Mouse (Mus musculus) midbrain, postnatal 0 days (tissue): Measurements from ENCODE around the gene Npas2. TPM values are rescaled to one million over a fixed set of nuclear protein-coding genes. Genes with fewer than 3 reads are reported as not detected.

Experiments used
- ATAC-seq: fragments of 200-750 bp; cut with Nextera tagmentation; 2 replicates; pipeline ENCODE4 v1.8.0; 2017; ENCODE audit warnings: moderate number of reproducible peaks, mild to moderate bottlenecking, moderate TSS enrichment, moderate library complexity; ENCODE audit not compliant: low FRiP score
- DNase-seq: peaks from one replicate; pipeline ENCODE4 v3.0.0-alpha.2; 2015; ENCODE audit warnings: low spot score
- H3K27ac ChIP-seq: fragments of 300-500 bp; sonication (generic); 2 replicates; pipeline ENCODE4 v1.5.1; 2014; ENCODE audit warnings: low read depth, mild to moderate bottlenecking, low read length, mixed read lengths
- H3K27me3 ChIP-seq: fragments of 300-500 bp; sonication (generic); 2 replicates; pipeline ENCODE4 v1.6.1; 2014; ENCODE audit warnings: low read length, control low read depth, mixed read lengths; ENCODE audit not compliant: insufficient read depth
- H3K36me3 ChIP-seq: fragments of 300-500 bp; sonication (generic); 2 replicates; pipeline ENCODE4 v1.6.1; 2014; ENCODE audit warnings: low read length, control low read depth, mixed read lengths; ENCODE audit not compliant: insufficient read depth
- H3K4me1 ChIP-seq: fragments of 300-500 bp; sonication (generic); 2 replicates; pipeline ENCODE4 v1.6.1; 2014; ENCODE audit warnings: mild to moderate bottlenecking, control low read depth, antibody characterized with exemption, low read length, mixed read lengths; ENCODE audit not compliant: insufficient read depth
- H3K4me2 ChIP-seq: fragments of 300-500 bp; sonication (generic); 2 replicates; pipeline ENCODE4 v1.6.1; 2014; ENCODE audit warnings: low read depth, mild to moderate bottlenecking, low read length, mixed read lengths; ENCODE audit not compliant: poor library complexity, severe bottlenecking
- H3K4me3 ChIP-seq: fragments of 300-500 bp; sonication (generic); 2 replicates; pipeline ENCODE4 v1.5.1; 2014; ENCODE audit warnings: low read depth, mild to moderate bottlenecking, low read length, moderate library complexity
- H3K9ac ChIP-seq: fragments of 300-500 bp; sonication (generic); replicated peaks from 2 replicates; pipeline ENCODE4 v1.6.1; 2014; ENCODE audit warnings: mild to moderate bottlenecking, low read length, moderate library complexity, mixed read lengths; ENCODE audit not compliant: poor library complexity, severe bottlenecking
- H3K9me3 ChIP-seq: fragments of 300-500 bp; sonication (generic); 2 replicates; pipeline ENCODE4 v1.6.1; 2016; ENCODE audit warnings: low read length, control low read depth
- CTCF ChIP-seq: IDR thresholded peaks from 2 replicates; pipeline ENCODE4 v1.5.1; 2016; ENCODE audit warnings: antibody characterized with exemption, mild to moderate bottlenecking
- WGBS: fragments of 180-500 bp; shearing (Covaris S2); extraction: QIAGEN DNeasy Blood & Tissue Kit; methylation state at CpG from one replicate; pipeline ENCODE4 v1.1.7; 2014; 5-methylcytosine and 5-hydroxymethylcytosine counted together
- polyA plus RNA-seq: library from polyadenylated mRNA; unstranded; fragments of >200 nt; fragmentation: Nextera tagmentation; extraction: Ambion mirVana; gene quantifications from 2 replicates; pipeline ENCODE4 v1.2.1, GENCODE M21; 2015
- total RNA-seq: library from RNA; depleted of rRNA; stranded (reverse); fragments of >200 nt; gene quantifications from 2 replicates; pipeline ENCODE4 v1.2.3, GENCODE M21; 2014

The Npas2 gene
- total and polyA plus RNA-seq, 2 experiments from 2014 or later = 1.2 to 1.5 TPM

GRCm38 (mm10) chr1:39372220-39372843 is 178.8 kb downstream of the Npas2 start:
- Histone ChIP-seq H3K27me3 (no peaks in the 10 kb centered on the region), H3K9me3 (no peaks in the 10 kb centered on the region), H3K9ac (no peak overlapping the region), H3K4me2 (no peak overlapping the region), H3K36me3 (peaks cover 41% of the 10 kb centered on the region), H3K27ac (no peak overlapping the region), H3K4me3 (no peak overlapping the region), H3K4me1 (peaks cover 8% of the 10 kb centered on the region; the same call in 1 of the 2 replicates)
- no peak for ATAC-seq
- no peak for DNase-seq
- 87% methylated on average over 8 of the region's 8 CpGs for WGBS
- no peak for TF ChIP-seq CTCF

- H3K27me3 ChIP-seq = no peaks in the 10 kb centered on the region
- DNase-seq (no peak), ATAC-seq (no peak)
- peaks cover 44% of the 10 kb centered on the region for H3K36me3 ChIP-seq
- H3K4me3 ChIP-seq = no peak overlapping the region
- H3K4me1 ChIP-seq = peaks cover 8% of the 10 kb centered on the region; the same call in 1 of the 2 replicates
- H3K9me3 ChIP-seq = no peaks in the 10 kb centered on the region
- H3K27ac ChIP-seq = no peak overlapping the region
- WGBS = 77% methylated on average over 4 of the region's 4 CpGs
- no peak for TF ChIP-seq CTCF
- H3K9ac ChIP-seq = no peak overlapping the region
- H3K4me2 ChIP-seq = no peak overlapping the region
Measured at GRCm38 (mm10) chr1:39373378-39373777, 179.8 kb downstream of the Npas2 start.

GRCm38 (mm10) chr1:39374231-39374809 is 180.8 kb downstream of the Npas2 start:
- Histone ChIP-seq H3K9ac (no peak overlapping the region), H3K27ac (no peak overlapping the region), H3K4me2 (no peak overlapping the region), H3K36me3 (peaks cover 46% of the 10 kb centered on the region), H3K27me3 (no peaks in the 10 kb centered on the region), H3K4me3 (no peak overlapping the region), H3K9me3 (no peaks in the 10 kb centered on the region), H3K4me1 (peaks cover 4% of the 10 kb centered on the region; the same call in 1 of the 2 replicates)
- ATAC-seq (no peak), DNase-seq (no peak)
- 89% methylated on average over 5 of the region's 5 CpGs for WGBS
- TF ChIP-seq CTCF = no peak

GRCm38 (mm10) chr1:39376121-39376520 is 182.6 kb downstream of the Npas2 start:
- Histone ChIP-seq H3K36me3 (peaks cover 40% of the 10 kb centered on the region), H3K4me3 (no peak overlapping the region), H3K9me3 (no peaks in the 10 kb centered on the region), H3K4me1 (no peaks in the 10 kb centered on the region), H3K27me3 (no peaks in the 10 kb centered on the region), H3K9ac (no peak overlapping the region), H3K27ac (no peak overlapping the region), H3K4me2 (no peak overlapping the region)
- TF ChIP-seq CTCF = no peak
- no peak for ATAC-seq
- WGBS = 93% methylated on average over 7 of the region's 7 CpGs
- no peak for DNase-seq

GRCm38 (mm10) chr1:39376726-39377240 is 183.3 kb downstream of the Npas2 start:
- H3K4me3 ChIP-seq = no peak overlapping the region
- TF ChIP-seq CTCF = no peak
- H3K36me3 ChIP-seq = peaks cover 37% of the 10 kb centered on the region
- H3K9ac ChIP-seq = no peak overlapping the region
- H3K27me3 ChIP-seq = no peaks in the 10 kb centered on the region
- DNase-seq (no peak), ATAC-seq (no peak)
- no peak overlapping the region for H3K27ac ChIP-seq
- 95% methylated on average over 9 of the region's 9 CpGs for WGBS
- H3K4me2 ChIP-seq = no peak overlapping the region
- H3K4me1 ChIP-seq = no peaks in the 10 kb centered on the region
- no peaks in the 10 kb centered on the region for H3K9me3 ChIP-seq

- ATAC-seq (no peak), DNase-seq (no peak)
- H3K4me1 ChIP-seq = no peaks in the 10 kb centered on the region
- no peak overlapping the region for H3K4me2 ChIP-seq
- WGBS = 41% methylated on average over 1 of the region's 1 CpGs
- peaks cover 26% of the 10 kb centered on the region; the same call in 1 of the 2 replicates for H3K36me3 ChIP-seq
- H3K9ac ChIP-seq = no peak overlapping the region
- no peak overlapping the region for H3K4me3 ChIP-seq
- no peaks in the 10 kb centered on the region for H3K9me3 ChIP-seq
- no peaks in the 10 kb centered on the region for H3K27me3 ChIP-seq
- no peak for TF ChIP-seq CTCF
- no peak overlapping the region for H3K27ac ChIP-seq
Measured at GRCm38 (mm10) chr1:39378540-39378939, 185.0 kb downstream of the Npas2 start.
